Mouse (Mus musculus): ENCODE measurements at regions not wholly inside any gene's neighbourhood (a gene's known extent, or its start where the extent isn't known, plus 50 kb on each side); places are given as distances from the start of the nearest gene placed in this dataset.

DNA sequence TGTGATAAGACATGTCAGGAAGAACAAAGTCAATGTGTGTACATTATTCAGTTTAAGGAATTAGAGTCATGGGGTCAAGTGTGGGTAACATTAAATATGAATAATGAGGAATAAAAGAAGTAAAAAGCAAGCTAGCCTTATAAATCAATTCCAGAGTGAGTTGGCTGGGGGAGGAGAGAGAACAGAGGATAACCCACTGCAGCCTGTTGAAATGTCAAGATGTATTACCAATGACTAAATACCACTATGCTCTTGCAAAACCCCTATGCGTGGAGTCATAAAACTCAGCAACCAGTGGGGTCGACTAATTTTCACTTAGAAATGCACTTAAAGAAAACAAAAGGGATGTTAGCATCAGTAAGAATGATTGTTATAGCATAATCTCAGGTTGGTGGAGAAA lies 201.2 kb downstream of the Tbx18 start:
- Histone ChIP-seq H3K79me2 (replicated peaks; ENCODE audit: control insufficient read depth, extremely low read depth, insufficient read depth, poor library complexity, severe bottlenecking) (no peaks in the 10 kb centered on the region), H3K36me3 (replicated peaks in 1 of 2; ENCODE audit: control insufficient read depth in 1 of 2, insufficient read depth in 1 of 2, low read length in 1 of 2) (no peaks in the 10 kb centered on the region), H3K4me1 (ENCODE audit: control insufficient read depth in 1 of 2, insufficient read depth in 2 of 2) (no peaks in the 10 kb centered on the region), H3K27ac (ENCODE audit: insufficient read depth, low read depth) (no peak overlapping the region), H3K4me3 (replicated peaks in 1 of 3; ENCODE audit: low read depth in 2 of 3, low read length in 2 of 3, poor library complexity in 1 of 3) (no peak overlapping the region), H3K4me2 (ENCODE audit: insufficient read depth, low read depth, poor library complexity, severe bottlenecking) (no peak overlapping the region), H3K9me3 (replicated peaks; ENCODE audit: low read length) (no peaks in the 10 kb centered on the region), H3K9ac (ENCODE audit: insufficient read depth, low read depth) (no peak overlapping the region), H3K27me3 (replicated peaks) (no peaks in the 10 kb centered on the region)
- no peak for DNase-seq (ENCODE audit: extremely low read depth)
- dilution Hi-C loops (cut with MboI; ENCODE audit: extremely low pct_ligation_motif_present, extremely low pct_unique_long_range_greater_than_20kb, low sequenced_read_pairs): no loop called here
- TF ChIP-seq UBTF (IDR thresholded peaks at IDR 0.05; ENCODE audit: low read depth, low read length) (no peak), NELFE (IDR thresholded peaks at IDR 0.05; ENCODE audit: low read depth, low read length) (no peak), JUND (conservative IDR thresholded peaks at IDR 0.05; ENCODE audit: low read depth, low read length) (no peak), USF2 (conservative IDR thresholded peaks at IDR 0.05; ENCODE audit: low read depth, low read length) (no peak), TCF12 (IDR thresholded peaks at IDR 0.05; ENCODE audit: low read depth, low read length) (no peak), POLR2A (IDR thresholded peaks at IDR 0.05; ENCODE audit: low read depth, low read length) (no peak)
- in situ Hi-C loops (cut with MboI; ENCODE audit: low pct_ligation_motif_present, low pct_unique_long_range_greater_than_20kb, low sequenced_read_pairs): no loop called here

DNA sequence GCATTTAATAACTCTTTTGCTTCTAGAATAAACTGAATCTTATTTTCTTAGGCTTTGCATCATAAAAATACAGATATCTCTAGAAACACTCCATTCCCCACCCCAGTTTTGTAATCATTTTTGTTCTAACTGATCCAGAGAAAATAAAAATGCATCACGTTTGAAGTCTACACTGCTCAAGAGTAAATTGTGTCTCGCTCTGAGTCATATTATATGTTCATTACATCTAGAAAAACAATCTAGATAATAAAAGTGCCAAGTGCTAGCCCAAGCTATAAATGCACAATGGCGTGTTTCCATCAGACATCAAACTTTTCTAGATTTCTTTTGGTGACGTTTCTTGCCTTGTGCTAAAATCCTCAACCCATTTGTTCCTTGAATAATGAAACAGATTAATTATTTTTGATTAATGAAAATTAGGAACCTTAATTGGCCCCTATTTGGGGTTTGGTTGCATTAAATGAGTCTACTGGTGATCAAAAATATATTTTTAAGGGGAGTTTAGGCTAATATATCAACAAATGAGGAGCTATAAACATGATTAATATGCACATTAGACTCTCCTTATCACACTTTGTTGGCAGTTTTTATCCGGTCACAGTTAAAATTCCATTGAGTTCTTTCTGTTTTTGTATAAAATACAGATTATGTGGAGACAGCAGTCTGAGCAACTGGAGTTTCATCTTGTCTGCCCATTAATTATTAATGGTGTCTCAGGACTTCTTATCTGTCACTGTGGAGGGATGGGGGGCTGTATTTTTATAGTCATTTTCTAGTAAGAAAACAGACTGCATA lies 206.0 kb downstream of the Tbx18 start:
- Histone ChIP-seq H3K9me3 (replicated peaks; ENCODE audit: low read length) (no peaks in the 10 kb centered on the region), H3K36me3 (replicated peaks in 1 of 2; ENCODE audit: control insufficient read depth in 1 of 2, insufficient read depth in 1 of 2, low read length in 1 of 2) (no peaks in the 10 kb centered on the region), H3K4me1 (ENCODE audit: control insufficient read depth in 1 of 2, insufficient read depth in 2 of 2) (no peaks in the 10 kb centered on the region), H3K9ac (ENCODE audit: insufficient read depth, low read depth) (no peak overlapping the region), H3K27me3 (replicated peaks) (no peaks in the 10 kb centered on the region), H3K4me2 (ENCODE audit: insufficient read depth, low read depth, poor library complexity, severe bottlenecking) (no peak overlapping the region), H3K27ac (ENCODE audit: insufficient read depth, low read depth) (no peak overlapping the region), H3K79me2 (replicated peaks; ENCODE audit: control insufficient read depth, extremely low read depth, insufficient read depth, poor library complexity, severe bottlenecking) (no peaks in the 10 kb centered on the region), H3K4me3 (replicated peaks in 1 of 3; ENCODE audit: low read depth in 2 of 3, low read length in 2 of 3, poor library complexity in 1 of 3) (no peak overlapping the region)
- in situ Hi-C loops (cut with MboI; ENCODE audit: low pct_ligation_motif_present, low pct_unique_long_range_greater_than_20kb, low sequenced_read_pairs): no loop called here
- dilution Hi-C loops (cut with MboI; ENCODE audit: extremely low pct_ligation_motif_present, extremely low pct_unique_long_range_greater_than_20kb, low sequenced_read_pairs): no loop called here
- TF ChIP-seq ZNF384 (IDR thresholded peaks at IDR 0.05; ENCODE audit: low read depth, low read length): no peak
- TF ChIP-seq NRF1 (IDR thresholded peaks at IDR 0.05; ENCODE audit: low read depth, low read length): no peak
- no peak for TF ChIP-seq ZKSCAN1 (IDR thresholded peaks at IDR 0.05; ENCODE audit: borderline replicate concordance, low read depth, low read length)
- no peak for TF ChIP-seq JUND (conservative IDR thresholded peaks at IDR 0.05; ENCODE audit: low read depth, low read length)
- TF ChIP-seq USF1 (IDR thresholded peaks at IDR 0.05; ENCODE audit: low read depth, low read length): no peak
- no peak for TF ChIP-seq CTCF (conservative IDR thresholded peaks at IDR 0.05 in 1 of 2, IDR thresholded peaks at IDR 0.05 in 1 of 2; ENCODE audit: low read depth in 2 of 2, low read length in 2 of 2)
- no peak for TF ChIP-seq CHD1 (IDR thresholded peaks at IDR 0.05; ENCODE audit: low read depth, low read length)
- no peak for TF ChIP-seq RCOR1 (conservative IDR thresholded peaks at IDR 0.05; ENCODE audit: low read depth, low read length)
- no peak for DNase-seq (ENCODE audit: extremely low read depth)

DNA sequence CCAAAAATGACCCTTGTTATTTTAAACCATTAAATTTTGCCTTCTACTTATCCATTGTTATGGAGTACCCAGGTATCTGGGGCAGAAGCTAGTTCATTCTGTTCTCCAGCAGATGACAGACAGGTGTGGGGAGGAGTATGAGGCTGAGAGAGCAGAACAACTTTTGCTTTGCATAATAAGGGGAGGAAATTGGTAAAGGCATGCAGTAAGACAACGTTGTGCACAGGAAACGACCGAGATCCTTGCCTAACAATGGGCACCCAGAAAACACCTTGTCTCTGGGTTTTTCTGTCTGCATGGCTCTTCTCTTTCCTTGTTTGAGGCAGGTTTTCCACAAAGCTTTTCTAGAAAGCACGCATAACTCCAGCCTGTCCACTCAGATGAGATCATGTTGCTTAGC lies 220.4 kb downstream of the Tbx18 start:
- H3K36me3 ChIP-seq (replicated peaks in 1 of 2; ENCODE audit: control insufficient read depth in 1 of 2, insufficient read depth in 1 of 2, low read length in 1 of 2): no peaks in the 10 kb centered on the region
- peak; percentile 30 for DNase-seq (ENCODE audit: extremely low read depth)
- no peak overlapping the region for H3K4me2 ChIP-seq (ENCODE audit: insufficient read depth, low read depth, poor library complexity, severe bottlenecking)
- H3K9ac ChIP-seq (ENCODE audit: insufficient read depth, low read depth): no peak overlapping the region
- H3K27me3 ChIP-seq (replicated peaks): no peaks in the 10 kb centered on the region
- dilution Hi-C loops (cut with MboI; ENCODE audit: extremely low pct_ligation_motif_present, extremely low pct_unique_long_range_greater_than_20kb, low sequenced_read_pairs): no loop called here
- H3K27ac ChIP-seq (ENCODE audit: insufficient read depth, low read depth): no peak overlapping the region
- in situ Hi-C loops (cut with MboI; ENCODE audit: low pct_ligation_motif_present, low pct_unique_long_range_greater_than_20kb, low sequenced_read_pairs): no loop called here
- H3K4me3 ChIP-seq (replicated peaks in 1 of 3; ENCODE audit: low read depth in 2 of 3, low read length in 2 of 3, poor library complexity in 1 of 3): no peak overlapping the region
- peaks cover 0 to 13% of the 10 kb centered on the region in 2 experiments; a peak in 2 of 4 replicates for H3K4me1 ChIP-seq (ENCODE audit: control insufficient read depth in 1 of 2, insufficient read depth in 2 of 2)
- no peaks in the 10 kb centered on the region for H3K9me3 ChIP-seq (replicated peaks; ENCODE audit: low read length)
- no peaks in the 10 kb centered on the region for H3K79me2 ChIP-seq (replicated peaks; ENCODE audit: control insufficient read depth, extremely low read depth, insufficient read depth, poor library complexity, severe bottlenecking)
- no peak for TF ChIP-seq USF2 (conservative IDR thresholded peaks at IDR 0.05; ENCODE audit: low read depth, low read length)
- TF ChIP-seq MAX (IDR thresholded peaks at IDR 0.05; ENCODE audit: low read length): no peak
- no peak for TF ChIP-seq JUND (conservative IDR thresholded peaks at IDR 0.05; ENCODE audit: low read depth, low read length)
- no peak for TF ChIP-seq USF1 (IDR thresholded peaks at IDR 0.05; ENCODE audit: low read depth, low read length)
- no peak for TF ChIP-seq TBP (conservative IDR thresholded peaks at IDR 0.05; ENCODE audit: low read depth, low read length)
- TF ChIP-seq ETS1 (conservative IDR thresholded peaks at IDR 0.05; ENCODE audit: low read depth, low read length): no peak
- TF ChIP-seq ZNF384 (IDR thresholded peaks at IDR 0.05; ENCODE audit: low read depth, low read length): no peak
- no peak for TF ChIP-seq BHLHE40 (IDR thresholded peaks at IDR 0.05; ENCODE audit: low read depth, low read length)
- no peak for TF ChIP-seq NELFE (IDR thresholded peaks at IDR 0.05; ENCODE audit: low read depth, low read length)
- TF ChIP-seq POLR2AphosphoS2 (IDR thresholded peaks at IDR 0.05; ENCODE audit: low read depth, low read length): no peak
- no peak for TF ChIP-seq SMC3 (IDR thresholded peaks at IDR 0.05; ENCODE audit: low read depth, low read length)
- no peak for TF ChIP-seq CHD2 (IDR thresholded peaks at IDR 0.05; ENCODE audit: low read length)
- TF ChIP-seq ZC3H11A (IDR thresholded peaks at IDR 0.05; ENCODE audit: low read depth, low read length): no peak
- TF ChIP-seq NRF1 (IDR thresholded peaks at IDR 0.05; ENCODE audit: low read depth, low read length): no peak
- TF ChIP-seq SIN3A (IDR thresholded peaks at IDR 0.05; ENCODE audit: low read length): no peak
- no peak for TF ChIP-seq RAD21 (IDR thresholded peaks at IDR 0.05; ENCODE audit: low read depth, low read length)
- TF ChIP-seq HCFC1 (IDR thresholded peaks at IDR 0.05; ENCODE audit: low read depth, low read length): no peak
- no peak for TF ChIP-seq JUN (IDR thresholded peaks at IDR 0.05; ENCODE audit: insufficient read depth, low read depth, low read length)
